Mouse (Mus musculus) kidney, postnatal 36 days (tissue): ENCODE data around the gene 1700001P01Rik.
A peak's percentile ranks its signal among the peaks of the same experiment; 100 is the strongest.
"Not testable (repeated sequence)": the region's sequence is repeated elsewhere in the genome, so short reads cannot be mapped to it uniquely, and the experiment has no call there.

Experiments
- DNase-seq, 2 experiments: peaks; one replicate each; pipeline ENCODE4 v3.0.0; 2021 to 2022; ENCODE audit warnings: mixed read lengths in 2 of 2

The 1700001P01Rik gene

GRCm38 (mm10) chr11:97744718-97745330 is 30.9 kb downstream of the 1700001P01Rik start:
- peak; percentile 100 for DNase-seq

- DNase-seq: peak; percentile 45 to 69
Observed at GRCm38 (mm10) chr11:97744063-97744717, 31.5 kb downstream of the 1700001P01Rik start, which contains the start of gene Pip4k2b. Gene Pip4k2b (minus strand): TSS chr11:97744704.

GRCm38 (mm10) chr11:97743423-97743822 is 32.3 kb downstream of the 1700001P01Rik start:
- no peak for DNase-seq

GRCm38 (mm10) chr11:97742591-97742990 is 33.1 kb downstream of the 1700001P01Rik start:
- no peak for DNase-seq

- DNase-seq: no peak
Observed at GRCm38 (mm10) chr11:97742157-97742556, 33.6 kb downstream of the 1700001P01Rik start.

GRCm38 (mm10) chr11:97740190-97740589 is 35.5 kb downstream of the 1700001P01Rik start:
- peak; percentile 55 to 67 for DNase-seq

GRCm38 (mm10) chr11:97739155-97739554 is 36.6 kb downstream of the 1700001P01Rik start:
- no peak for DNase-seq

GRCm38 (mm10) chr11:97738703-97739102 is 37.0 kb downstream of the 1700001P01Rik start:
- peak in 1 of 2 experiments; percentile 44 for DNase-seq

GRCm38 (mm10) chr11:97737600-97737999 is 38.1 kb downstream of the 1700001P01Rik start:
- DNase-seq: no peak

GRCm38 (mm10) chr11:97736645-97737044 is 39.1 kb downstream of the 1700001P01Rik start:
- no peak for DNase-seq

GRCm38 (mm10) chr11:97734810-97735209 is 40.9 kb downstream of the 1700001P01Rik start:
- not testable (repeated sequence) for DNase-seq

GRCm38 (mm10) chr11:97733689-97734088 is 42.0 kb downstream of the 1700001P01Rik start:
- DNase-seq: no peak

GRCm38 (mm10) chr11:97728730-97729129 is 47.0 kb downstream of the 1700001P01Rik start:
- no peak for DNase-seq

- DNase-seq: peak in 1 of 2 experiments; percentile 32
Observed at GRCm38 (mm10) chr11:97728311-97728710, 47.4 kb downstream of the 1700001P01Rik start.

GRCm38 (mm10) chr11:97723709-97724108 is 52.0 kb downstream of the 1700001P01Rik start:
- DNase-seq: peak in 1 of 2 experiments; percentile 13
